Mouse (Mus musculus) kidney, postnatal 0 days (tissue): ENCODE measurements at regions not wholly inside any gene's neighbourhood (a gene's known extent, or its start where the extent isn't known, plus 50 kb on each side); places are given as distances from the start of the nearest gene placed in this dataset.

Source experiments
- ATAC-seq: fragments of 200-750 bp; cut with Nextera tagmentation; replicated peaks from 2 replicates; pipeline ENCODE4 v1.8.0; 2017; ENCODE audit warnings: low read depth, moderate number of reproducible peaks, moderate TSS enrichment, moderate library complexity; ENCODE audit not compliant: low FRiP score
- DNase-seq: peaks from one replicate; pipeline ENCODE4 v3.0.0-alpha.2; 2016; ENCODE audit warnings: low spot score
- H3K27ac ChIP-seq: fragments of 300-500 bp; sonication (generic); 2 replicates; pipeline ENCODE4 v1.5.1; 2014; ENCODE audit warnings: mild to moderate bottlenecking
- H3K27me3 ChIP-seq: fragments of 300-500 bp; sonication (generic); 2 replicates; pipeline ENCODE4 v1.6.1; 2014; ENCODE audit warnings: low read length, mixed read lengths; ENCODE audit not compliant: insufficient read depth
- H3K36me3 ChIP-seq: fragments of 300-500 bp; sonication (generic); 2 replicates; pipeline ENCODE4 v1.6.1; 2014; ENCODE audit warnings: low read length, mixed read lengths; ENCODE audit not compliant: insufficient read depth
- H3K4me1 ChIP-seq: fragments of 300-500 bp; sonication (generic); replicated peaks from 2 replicates; pipeline ENCODE4 v1.6.1; 2014; ENCODE audit warnings: antibody characterized with exemption, low read length, mixed read lengths; ENCODE audit not compliant: insufficient read depth
- H3K4me2 ChIP-seq: fragments of 300-500 bp; sonication (generic); 2 replicates; pipeline ENCODE4 v1.6.1; 2014; ENCODE audit warnings: mild to moderate bottlenecking, low read length, moderate library complexity, mixed read lengths
- H3K4me3 ChIP-seq: fragments of 300-500 bp; sonication (generic); replicated peaks from 2 replicates; pipeline ENCODE4 v1.5.1; 2014; ENCODE audit warnings: low read depth, low read length
- H3K9ac ChIP-seq: fragments of 300-500 bp; sonication (generic); 2 replicates; pipeline ENCODE4 v1.6.1; 2014; ENCODE audit warnings: low read depth, low read length
- H3K9me3 ChIP-seq: fragments of 300-500 bp; sonication (generic); replicated peaks from 2 replicates; pipeline ENCODE4 v1.6.1; 2016; ENCODE audit warnings: low read length, inconsistent platforms, mixed read lengths
- CTCF ChIP-seq: IDR thresholded peaks from 2 replicates; pipeline ENCODE4 v1.5.1; 2016; ENCODE audit warnings: antibody characterized with exemption, low read depth, mild to moderate bottlenecking, moderate library complexity
- WGBS: fragments of 180-500 bp; shearing (Covaris S2); extraction: QIAGEN DNeasy Blood & Tissue Kit; methylation state at CpG from one replicate; pipeline ENCODE4 v1.1.7; 2014; 5-methylcytosine and 5-hydroxymethylcytosine counted together

- Histone ChIP-seq H3K4me3 (no peak overlapping the region), H3K36me3 (no peaks in the 10 kb centered on the region), H3K27ac (no peak overlapping the region), H3K9ac (no peak overlapping the region), H3K9me3 (no peaks in the 10 kb centered on the region), H3K27me3 (no peaks in the 10 kb centered on the region), H3K4me1 (no peaks in the 10 kb centered on the region), H3K4me2 (no peak overlapping the region)
- ATAC-seq (no peak), DNase-seq (no peak)
- TF ChIP-seq CTCF: no peak
- 86% methylated on average over 6 of the region's 6 CpGs for WGBS
These were observed 456.5 kb downstream of the Wdr20rt start for GRCm38 (mm10) chr12:65681826-65682225.

GRCm38 (mm10) chr12:65704985-65705384 lies 479.7 kb downstream of the Wdr20rt start:
- Histone ChIP-seq H3K9me3 (no peaks in the 10 kb centered on the region), H3K36me3 (no peaks in the 10 kb centered on the region), H3K4me3 (no peak overlapping the region), H3K4me1 (no peaks in the 10 kb centered on the region), H3K4me2 (no peak overlapping the region), H3K27ac (no peak overlapping the region), H3K27me3 (no peaks in the 10 kb centered on the region), H3K9ac (no peak overlapping the region)
- no peak for TF ChIP-seq CTCF
- ATAC-seq (no peak), DNase-seq (no peak)
- 39% methylated on average over 1 of the region's 1 CpGs for WGBS

- DNase-seq: no peak
- no peak overlapping the region for H3K4me2 ChIP-seq
- no peaks in the 10 kb centered on the region for H3K27me3 ChIP-seq
- no peaks in the 10 kb centered on the region for H3K36me3 ChIP-seq
- no peaks in the 10 kb centered on the region for H3K9me3 ChIP-seq
- WGBS: 85% methylated on average over 2 of the region's 2 CpGs
- no peak overlapping the region for H3K9ac ChIP-seq
- no peak for ATAC-seq
- no peak overlapping the region for H3K4me3 ChIP-seq
- no peak for TF ChIP-seq CTCF
- no peak overlapping the region for H3K27ac ChIP-seq
- H3K4me1 ChIP-seq: no peaks in the 10 kb centered on the region
These were observed 487.0 kb downstream of the Wdr20rt start for GRCm38 (mm10) chr12:65712304-65712703.
